Mouse (Mus musculus): ENCODE measurements around the gene Fam19a4.

DNA sequence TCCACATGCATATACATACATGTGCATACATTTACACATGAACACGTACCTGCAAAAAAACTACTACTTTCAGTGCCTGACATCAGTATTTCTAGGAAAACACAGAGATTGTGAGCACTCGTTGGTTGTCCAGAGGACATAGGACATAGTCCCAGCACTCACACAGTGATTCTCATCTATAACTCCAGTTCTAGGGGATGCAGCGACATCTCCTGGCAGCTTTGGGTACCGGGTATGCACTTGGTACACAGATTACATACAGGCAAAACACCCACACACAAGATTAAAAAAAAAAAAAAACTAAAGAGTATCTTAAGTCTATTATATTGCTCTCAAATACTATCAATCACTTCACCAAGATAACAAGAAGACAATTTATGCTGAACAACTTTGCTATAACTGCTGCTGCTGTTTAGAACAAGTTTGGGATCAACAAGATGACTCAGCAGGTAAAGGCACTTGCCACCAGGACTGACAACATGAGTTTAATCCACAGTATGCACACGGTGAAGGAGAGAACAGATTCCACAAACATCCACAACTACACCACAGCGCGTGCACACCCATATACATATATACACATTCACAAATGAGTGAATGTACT is 64.6 kb downstream of the Fam19a4 start:
- TF ChIP-seq CTCF (conservative IDR thresholded peaks at IDR 0.05; ENCODE audit: insufficient read depth, insufficient read length, low read depth, low read length) (no peak), POLR2A (IDR thresholded peaks at IDR 0.05; ENCODE audit: low read depth, low read length) (no peak)

All from kidney, adult 2 months (tissue).